Mouse (Mus musculus) embryonic facial prominence, embryonic 12.5 days (tissue): ENCODE results near the gene Disc1. TPM values are rescaled to one million over a fixed set of nuclear protein-coding genes. Genes with fewer than 3 reads are reported as not detected.

Source experiments
- ATAC-seq: fragments of 200-750 bp; cut with Nextera tagmentation; 2 replicates; pipeline ENCODE4 v1.8.0; 2017; ENCODE audit not compliant: insufficient number of reproducible peaks, insufficient read depth, low FRiP score, low TSS enrichment
- H3K27ac ChIP-seq: fragments of 300-500 bp; sonication (generic); 2 replicates; pipeline ENCODE4 v1.5.1; 2016; ENCODE audit warnings: mild to moderate bottlenecking
- H3K27me3 ChIP-seq: fragments of 300-500 bp; sonication (generic); 2 replicates; pipeline ENCODE4 v1.6.1; 2016; ENCODE audit warnings: mild to moderate bottlenecking, moderate library complexity
- H3K36me3 ChIP-seq: fragments of 300-500 bp; sonication (generic); 2 replicates; pipeline ENCODE4 v1.6.1; 2016; ENCODE audit warnings: mild to moderate bottlenecking
- H3K4me1 ChIP-seq: fragments of 300-500 bp; sonication (generic); 2 replicates; pipeline ENCODE4 v1.6.1; 2016
- H3K4me2 ChIP-seq: fragments of 300-500 bp; sonication (generic); replicated peaks from 2 replicates; pipeline ENCODE4 v1.6.1; 2016; ENCODE audit warnings: mild to moderate bottlenecking, moderate library complexity
- H3K4me3 ChIP-seq: fragments of 300-500 bp; sonication (generic); 2 replicates; pipeline ENCODE4 v1.5.1; 2016; ENCODE audit warnings: mild to moderate bottlenecking
- H3K9ac ChIP-seq: fragments of 300-500 bp; sonication (generic); 2 replicates; pipeline ENCODE4 v1.6.1; 2016; ENCODE audit warnings: mild to moderate bottlenecking, moderate library complexity
- H3K9me3 ChIP-seq: fragments of 300-500 bp; sonication (generic); 2 replicates; pipeline ENCODE4 v1.6.1; 2016; ENCODE audit warnings: mild to moderate bottlenecking, moderate library complexity
- WGBS: fragments of 180-500 bp; shearing (Covaris S2); methylation state at CpG from one replicate; pipeline ENCODE4 v1.1.7; 2016; 5-methylcytosine and 5-hydroxymethylcytosine counted together
- polyA plus RNA-seq: library from polyadenylated mRNA; unstranded; fragments of >200 nt; fragmentation: Nextera tagmentation; extraction: Ambion mirVana; gene quantifications from 2 replicates; pipeline ENCODE4 v1.2.1, GENCODE M21; 2016

The Disc1 gene
- polyA plus RNA-seq, 1 experiment from 2014 or later, result 2.9 TPM

GRCm38 (mm10) chr8:125090889-125091740 lies 37.1 kb downstream of the Disc1 start:
- WGBS, result 66% methylated on average over 21 of the region's 21 CpGs
- ATAC-seq, result no peak
- Histone ChIP-seq H3K9ac (no peak overlapping the region), H3K4me3 (no peak overlapping the region), H3K36me3 (no peaks in the 10 kb centered on the region), H3K27ac (no peak overlapping the region), H3K9me3 (no peaks in the 10 kb centered on the region), H3K4me1 (0 out of 2 replicates have a peak, but pooled peaks cover 4% of the 10 kb centered on the region), H3K27me3 (no peaks in the 10 kb centered on the region), H3K4me2 (no peak overlapping the region)

GRCm38 (mm10) chr8:125097140-125097539 lies 43.1 kb downstream of the Disc1 start:
- Histone ChIP-seq H3K4me3 (no peak overlapping the region), H3K27me3 (no peaks in the 10 kb centered on the region), H3K9me3 (no peaks in the 10 kb centered on the region), H3K27ac (no peak overlapping the region), H3K9ac (no peak overlapping the region), H3K4me2 (no peak overlapping the region), H3K4me1 (peaks cover 3% of the 10 kb centered on the region; the same call in 1 of the 2 replicates), H3K36me3 (no peaks in the 10 kb centered on the region)
- ATAC-seq, result no peak
- WGBS, result 82% methylated on average over 3 of the region's 3 CpGs

- Histone ChIP-seq H3K9ac (no peak overlapping the region), H3K36me3 (no peaks in the 10 kb centered on the region), H3K4me2 (no peak overlapping the region), H3K27me3 (no peaks in the 10 kb centered on the region), H3K4me1 (peaks cover 3% of the 10 kb centered on the region; the same call in 1 of the 2 replicates), H3K4me3 (no peak overlapping the region), H3K27ac (no peak overlapping the region), H3K9me3 (no peaks in the 10 kb centered on the region)
- 40% methylated on average over 5 of the region's 5 CpGs for WGBS
- ATAC-seq, result no peak
These were observed 44.1 kb downstream of the Disc1 start for GRCm38 (mm10) chr8:125098050-125098449.

GRCm38 (mm10) chr8:125102303-125102702 lies 48.3 kb downstream of the Disc1 start:
- Histone ChIP-seq H3K4me3 (no peak overlapping the region), H3K27ac (no peak overlapping the region), H3K9ac (no peak overlapping the region), H3K4me1 (peaks cover 3% of the 10 kb centered on the region; the same call in 1 of the 2 replicates), H3K27me3 (no peaks in the 10 kb centered on the region), H3K4me2 (no peak overlapping the region), H3K36me3 (no peaks in the 10 kb centered on the region), H3K9me3 (no peaks in the 10 kb centered on the region)
- 75% methylated on average over 13 of the region's 13 CpGs for WGBS
- no peak for ATAC-seq

GRCm38 (mm10) chr8:125113171-125113570 lies 59.2 kb downstream of the Disc1 start:
- ATAC-seq, result no peak
- 58% methylated on average over 9 of the region's 9 CpGs for WGBS

GRCm38 (mm10) chr8:125113831-125114230 lies 59.8 kb downstream of the Disc1 start:
- Histone ChIP-seq H3K4me2 (no peak overlapping the region), H3K36me3 (no peaks in the 10 kb centered on the region), H3K9me3 (no peaks in the 10 kb centered on the region), H3K9ac (no peak overlapping the region), H3K27me3 (no peaks in the 10 kb centered on the region), H3K4me1 (peaks cover 6% of the 10 kb centered on the region; the same call in 1 of the 2 replicates), H3K4me3 (no peak overlapping the region), H3K27ac (no peak overlapping the region)
- no peak for ATAC-seq
- 84% methylated on average over 3 of the region's 3 CpGs for WGBS

More at GRCm38 (mm10) chr8:125113171-125113570, 59.2 kb downstream of the Disc1 start:
- Histone ChIP-seq H3K4me1 (peaks cover 6% of the 10 kb centered on the region; the same call in 1 of the 2 replicates), H3K27ac (no peak overlapping the region), H3K4me3 (no peak overlapping the region), H3K27me3 (no peaks in the 10 kb centered on the region), H3K9me3 (no peaks in the 10 kb centered on the region), H3K9ac (no peak overlapping the region), H3K4me2 (no peak overlapping the region), H3K36me3 (no peaks in the 10 kb centered on the region)

GRCm38 (mm10) chr8:125115321-125115720 lies 61.3 kb downstream of the Disc1 start:
- H3K27me3 ChIP-seq, result no peaks in the 10 kb centered on the region
- H3K27ac ChIP-seq, result no peak overlapping the region
- WGBS, result 78% methylated on average over 5 of the region's 5 CpGs
- no peak for ATAC-seq
- no peak overlapping the region for H3K9ac ChIP-seq
- no peak overlapping the region for H3K4me2 ChIP-seq
- H3K36me3 ChIP-seq, result no peaks in the 10 kb centered on the region
- H3K4me1 ChIP-seq, result peaks cover 6% of the 10 kb centered on the region; the same call in 1 of the 2 replicates
- H3K4me3 ChIP-seq, result no peak overlapping the region
- H3K9me3 ChIP-seq, result no peaks in the 10 kb centered on the region

- Histone ChIP-seq H3K36me3 (no peaks in the 10 kb centered on the region), H3K4me3 (no peak overlapping the region), H3K9me3 (no peaks in the 10 kb centered on the region), H3K27ac (no peak overlapping the region), H3K9ac (no peak overlapping the region), H3K27me3 (no peaks in the 10 kb centered on the region), H3K4me2 (no peak overlapping the region), H3K4me1 (peaks cover 6% of the 10 kb centered on the region; the same call in 1 of the 2 replicates)
- no peak for ATAC-seq
- 10% methylated on average over 2 of the region's 2 CpGs for WGBS
These were observed 62.6 kb downstream of the Disc1 start for GRCm38 (mm10) chr8:125116616-125117015.

- Histone ChIP-seq H3K36me3 (no peaks in the 10 kb centered on the region), H3K4me3 (no peak overlapping the region), H3K4me1 (no peaks in the 10 kb centered on the region), H3K9me3 (no peaks in the 10 kb centered on the region), H3K9ac (no peak overlapping the region), H3K27ac (no peak overlapping the region), H3K27me3 (no peaks in the 10 kb centered on the region), H3K4me2 (no peak overlapping the region)
- WGBS, result 66% methylated on average over 4 of the region's 4 CpGs
- ATAC-seq, result no peak
These were observed 72.5 kb downstream of the Disc1 start for GRCm38 (mm10) chr8:125126482-125126881.

- no peak overlapping the region for H3K9ac ChIP-seq
- no peak for ATAC-seq
- H3K27me3 ChIP-seq, result no peaks in the 10 kb centered on the region
- H3K4me3 ChIP-seq, result no peak overlapping the region
- H3K9me3 ChIP-seq, result no peaks in the 10 kb centered on the region
- H3K36me3 ChIP-seq, result no peaks in the 10 kb centered on the region
- no peak overlapping the region for H3K4me2 ChIP-seq
- H3K4me1 ChIP-seq, result no peaks in the 10 kb centered on the region
- no peak overlapping the region for H3K27ac ChIP-seq
- WGBS, result 76% methylated on average over 7 of the region's 7 CpGs
These were observed 73.6 kb downstream of the Disc1 start for GRCm38 (mm10) chr8:125127621-125128020.

- Histone ChIP-seq H3K27me3 (no peaks in the 10 kb centered on the region), H3K36me3 (no peaks in the 10 kb centered on the region), H3K27ac (no peak overlapping the region), H3K4me3 (no peak overlapping the region), H3K9me3 (no peaks in the 10 kb centered on the region), H3K4me1 (no peaks in the 10 kb centered on the region), H3K4me2 (no peak overlapping the region), H3K9ac (no peak overlapping the region)
- ATAC-seq, result no peak
- WGBS, result 29% methylated on average over 6 of the region's 6 CpGs
These were observed 74.3 kb downstream of the Disc1 start for GRCm38 (mm10) chr8:125128305-125128704.

GRCm38 (mm10) chr8:125130835-125131234 lies 76.8 kb downstream of the Disc1 start:
- Histone ChIP-seq H3K9ac (no peak overlapping the region), H3K4me1 (peaks cover 11% of the 10 kb centered on the region), H3K4me2 (no peak overlapping the region), H3K27me3 (no peaks in the 10 kb centered on the region), H3K4me3 (no peak overlapping the region), H3K9me3 (no peaks in the 10 kb centered on the region), H3K27ac (no peak overlapping the region), H3K36me3 (no peaks in the 10 kb centered on the region)
- WGBS, result 88% methylated on average over 6 of the region's 6 CpGs
- ATAC-seq, result no peak
